Comparison of ENCODE assay signal across 8 mouse cellular contexts in genomic region chr10:12107001-12107418, GRCm38 (mm10).
A peak's percentile ranks its signal among the peaks of the same experiment; 100 is the strongest.
DNase-seq lines count a peak whose midpoint lies in the region; ATAC-seq lines count a peak whose summit lies in the region.

No protein-coding gene starts in this region.

- no peak overlapping the region for H3K4me2 ChIP-seq in heart, embryonic 11.5 days
- no peak overlapping the region for H3K4me2 ChIP-seq in hindbrain, embryonic 13.5 days

- H3K27ac ChIP-seq in heart, embryonic 11.5 days (ENCODE audit: low read depth, low read length), result no peak overlapping the region
- H3K27ac ChIP-seq in hindbrain, embryonic 13.5 days, result no peak overlapping the region
- H3K27ac ChIP-seq in midbrain, embryonic 10.5 days (replicated peaks), result no peak overlapping the region

- no peaks in the 10 kb centered on the region for H3K27me3 ChIP-seq in heart, embryonic 11.5 days (ENCODE audit: control insufficient read depth, insufficient read depth, low read length)
- no peaks in the 10 kb centered on the region for H3K27me3 ChIP-seq in hindbrain, embryonic 13.5 days
- no peaks in the 10 kb centered on the region for H3K27me3 ChIP-seq in midbrain, embryonic 10.5 days (ENCODE audit: low read depth, poor library complexity, severe bottlenecking)

- DNase-seq in heart, adult 11 months, result peak; percentile 62
- peak; percentile 7 for DNase-seq in urinary bladder, postnatal 25 days (ENCODE audit: low spot score)
- no peak for DNase-seq in urinary bladder, adult 2 months (ENCODE audit: low spot score)
- peak; percentile 30 for DNase-seq in midbrain, embryonic 10.5 days (ENCODE audit: low spot score)
- DNase-seq in thymus, postnatal 36 days, result no peak
- no peak for DNase-seq in cerebellum, adult 8-10 months

- H3K4me3 ChIP-seq in heart, embryonic 11.5 days (ENCODE audit: low read depth, low read length), result no peak overlapping the region
- H3K4me3 ChIP-seq in hindbrain, embryonic 13.5 days, result no peak overlapping the region
- no peak overlapping the region for H3K4me3 ChIP-seq in midbrain, embryonic 10.5 days

- no peak overlapping the region for H3K9ac ChIP-seq in heart, embryonic 11.5 days (ENCODE audit: low read depth, low read length)
- no peak overlapping the region for H3K9ac ChIP-seq in hindbrain, embryonic 13.5 days

- no peaks in the 10 kb centered on the region for H3K9me3 ChIP-seq in heart, embryonic 11.5 days (replicated peaks; ENCODE audit: control insufficient read depth, low read length)
- H3K9me3 ChIP-seq in hindbrain, embryonic 13.5 days, result no peaks in the 10 kb centered on the region
- H3K9me3 ChIP-seq in midbrain, embryonic 10.5 days (replicated peaks), result no peaks in the 10 kb centered on the region

- no peaks in the 10 kb centered on the region for H3K4me1 ChIP-seq in heart, embryonic 11.5 days (ENCODE audit: control insufficient read depth, insufficient read depth, low read length)
- peaks cover 6% of the 10 kb centered on the region; the same call in 1 of the 2 replicates for H3K4me1 ChIP-seq in hindbrain, embryonic 13.5 days (replicated peaks)
- no peaks in the 10 kb centered on the region; the same call in 1 of the 2 replicates for H3K4me1 ChIP-seq in midbrain, embryonic 10.5 days

- no peak for ATAC-seq in heart, embryonic 11.5 days (replicated peaks; ENCODE audit: insufficient number of reproducible peaks, low FRiP score, low TSS enrichment)
- peak; percentile 90 for ATAC-seq in hindbrain, embryonic 13.5 days (ENCODE audit: low FRiP score)

- H3K36me3 ChIP-seq in heart, embryonic 11.5 days (ENCODE audit: control insufficient read depth, insufficient read depth, low read length), result no peaks in the 10 kb centered on the region
- H3K36me3 ChIP-seq in hindbrain, embryonic 13.5 days, result no peaks in the 10 kb centered on the region
- no peaks in the 10 kb centered on the region for H3K36me3 ChIP-seq in midbrain, embryonic 10.5 days

Comparison
In these comparisons a context has a peak if more than half of its experiments do, and no peak if none do; other contexts are left out.
1. DNase-seq: peak in heart, adult 11 months (single experiment), urinary bladder, postnatal 25 days (single experiment) and midbrain, embryonic 10.5 days (single experiment); none in urinary bladder, adult 2 months (single experiment), thymus, postnatal 36 days (0 of 2) and cerebellum, adult 8-10 months (single experiment).